Mouse (Mus musculus) lung, adult 2 months (tissue): ENCODE measurements around the gene Rasl10b.

Experiments
- CTCF ChIP-seq: fragments of 200-500 bp; IDR thresholded peaks from 2 replicates; pipeline ENCODE4 v1.5.1; 2011; ENCODE audit warnings: mild to moderate bottlenecking, low read length, control low read depth; ENCODE audit not compliant: insufficient read depth
- POLR2A ChIP-seq: fragments of 200-500 bp; IDR thresholded peaks from 2 replicates; pipeline ENCODE4 v1.6.1; 2011; ENCODE audit warnings: low read depth, mild to moderate bottlenecking, control low read depth, low read length, borderline replicate concordance; ENCODE audit errors: extremely low read depth

GRCm38 (mm10) chr11:83408242-83408641 is 695 bp upstream of the Rasl10b start:
- TF ChIP-seq POLR2A (no peak), CTCF (no peak)
